Mouse (Mus musculus) embryonic facial prominence, embryonic 12.5 days (tissue): Measurements from ENCODE around the gene Fhad1. TPM values are rescaled to one million over a fixed set of nuclear protein-coding genes. Genes with fewer than 3 reads are reported as not detected.
A peak's percentile ranks its signal among the peaks of the same experiment; 100 is the strongest.

Experiments used
- ATAC-seq: fragments of 200-750 bp; cut with Nextera tagmentation; 2 replicates; pipeline ENCODE4 v1.8.0; 2017; ENCODE audit not compliant: insufficient number of reproducible peaks, insufficient read depth, low FRiP score, low TSS enrichment
- H3K27ac ChIP-seq: fragments of 300-500 bp; sonication (generic); 2 replicates; pipeline ENCODE4 v1.5.1; 2016; ENCODE audit warnings: mild to moderate bottlenecking
- H3K27me3 ChIP-seq: fragments of 300-500 bp; sonication (generic); 2 replicates; pipeline ENCODE4 v1.6.1; 2016; ENCODE audit warnings: mild to moderate bottlenecking, moderate library complexity
- H3K36me3 ChIP-seq: fragments of 300-500 bp; sonication (generic); 2 replicates; pipeline ENCODE4 v1.6.1; 2016; ENCODE audit warnings: mild to moderate bottlenecking
- H3K4me1 ChIP-seq: fragments of 300-500 bp; sonication (generic); 2 replicates; pipeline ENCODE4 v1.6.1; 2016
- H3K4me2 ChIP-seq: fragments of 300-500 bp; sonication (generic); replicated peaks from 2 replicates; pipeline ENCODE4 v1.6.1; 2016; ENCODE audit warnings: mild to moderate bottlenecking, moderate library complexity
- H3K4me3 ChIP-seq: fragments of 300-500 bp; sonication (generic); 2 replicates; pipeline ENCODE4 v1.5.1; 2016; ENCODE audit warnings: mild to moderate bottlenecking
- H3K9ac ChIP-seq: fragments of 300-500 bp; sonication (generic); 2 replicates; pipeline ENCODE4 v1.6.1; 2016; ENCODE audit warnings: mild to moderate bottlenecking, moderate library complexity
- H3K9me3 ChIP-seq: fragments of 300-500 bp; sonication (generic); 2 replicates; pipeline ENCODE4 v1.6.1; 2016; ENCODE audit warnings: mild to moderate bottlenecking, moderate library complexity
- WGBS: fragments of 180-500 bp; shearing (Covaris S2); methylation state at CpG from one replicate; pipeline ENCODE4 v1.1.7; 2016; 5-methylcytosine and 5-hydroxymethylcytosine counted together
- polyA plus RNA-seq: library from polyadenylated mRNA; unstranded; fragments of >200 nt; fragmentation: Nextera tagmentation; extraction: Ambion mirVana; gene quantifications from 2 replicates; pipeline ENCODE4 v1.2.1, GENCODE M21; 2016

Fhad1 gene
- 1.9 and 2.2 TPM in 2 replicates for polyA plus RNA-seq

DNA sequence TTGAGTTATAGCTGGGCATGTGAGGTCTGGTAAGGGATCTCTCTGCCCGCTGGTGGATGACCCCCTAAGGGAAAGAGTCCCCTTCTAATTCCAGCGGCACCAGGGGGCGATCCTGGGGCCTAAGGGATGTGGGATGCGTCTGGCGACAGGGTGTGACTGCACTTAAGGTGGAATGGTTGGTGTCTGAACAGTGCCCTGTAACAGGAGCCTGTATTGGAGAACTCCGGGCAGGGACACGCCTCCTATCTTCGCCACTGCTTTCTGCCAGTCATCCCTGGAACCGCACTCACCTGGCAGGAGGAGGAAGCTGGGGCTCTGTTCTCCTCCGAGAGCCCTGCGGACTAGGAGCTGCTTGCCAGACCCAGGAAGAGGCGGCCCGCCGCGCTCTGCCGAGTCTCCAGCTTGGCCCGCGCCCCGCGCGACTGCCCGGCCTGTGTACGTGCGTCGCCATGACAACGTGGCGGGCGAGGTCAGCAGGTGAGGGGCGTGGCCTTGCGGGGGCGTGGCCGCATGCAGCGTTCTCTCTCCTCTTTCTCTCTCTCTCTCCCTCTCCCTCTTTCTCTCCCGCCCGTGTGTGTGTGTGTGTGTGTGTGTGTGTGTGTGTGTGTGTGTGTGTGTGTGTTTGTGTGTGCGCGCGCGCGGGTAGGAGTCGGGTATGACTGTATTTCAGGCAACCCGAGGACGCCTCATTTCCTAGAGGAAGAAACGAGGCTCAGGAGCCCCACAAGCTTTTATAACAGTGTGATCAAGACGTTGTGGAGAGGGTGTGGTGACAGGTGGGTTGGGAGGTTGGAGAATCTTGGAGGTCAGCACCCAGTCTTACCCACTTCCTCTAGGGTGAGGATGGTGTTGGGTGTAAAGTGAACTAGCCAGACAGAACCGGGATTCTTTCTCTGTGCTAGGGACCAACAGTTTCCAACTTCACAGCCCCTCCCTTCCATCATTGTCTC is at the start of gene Fhad1:
Gene Fhad1 (minus strand): TSS at position 424 of the 950 bp plus-strand sequence.
- H3K27ac ChIP-seq: no peak within 1 kb of the TSS

DNA sequence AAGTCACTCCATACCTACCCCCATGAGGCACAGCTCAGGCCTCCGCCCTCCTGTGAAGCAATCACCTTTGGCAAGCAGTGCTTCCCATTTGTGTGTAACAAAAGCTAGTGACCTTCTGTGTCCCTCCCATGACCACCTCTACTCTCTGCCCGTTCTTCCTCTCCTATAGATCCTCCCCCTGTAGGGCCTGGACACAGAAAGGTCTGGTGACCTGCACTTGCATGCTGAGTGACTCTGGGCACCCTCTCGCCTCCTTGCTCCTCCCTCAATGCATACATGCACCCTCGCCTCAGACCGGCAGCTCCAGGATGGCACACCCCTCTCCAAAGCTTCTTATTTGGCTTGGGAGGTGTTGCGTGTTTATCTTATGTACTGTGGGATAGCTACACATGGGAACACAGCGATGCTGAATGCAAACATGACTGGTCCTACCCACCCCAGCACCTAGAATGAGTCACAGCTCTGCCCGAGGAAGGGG is 48.2 kb upstream of the Fhad1 start:
- no peak overlapping the region for H3K4me2 ChIP-seq
- H3K9ac ChIP-seq: no peak overlapping the region
- no peaks in the 10 kb centered on the region for H3K9me3 ChIP-seq
- no peak overlapping the region for H3K27ac ChIP-seq
- 86% methylated on average over 8 of the region's 8 CpGs for WGBS
- no peak; the same call in 1 of the 2 replicates for ATAC-seq
- H3K4me3 ChIP-seq: no peak overlapping the region
- no peaks in the 10 kb centered on the region for H3K27me3 ChIP-seq
- H3K36me3 ChIP-seq: no peaks in the 10 kb centered on the region
- peaks cover 13% of the 10 kb centered on the region for H3K4me1 ChIP-seq

More for the DNA sequence above, at the start of gene Fhad1:
- peak within 1 kb of the TSS; percentile 41 for H3K9ac ChIP-seq
- H3K4me2 ChIP-seq: peak within 1 kb of the TSS; percentile 74
- H3K27me3 ChIP-seq: peaks cover 14% of the 10 kb centered on the region
- H3K36me3 ChIP-seq: no peaks in the 10 kb centered on the region
- ATAC-seq: peak; percentile 79
- peaks cover 22% of the 10 kb centered on the region for H3K4me1 ChIP-seq
- peak within 1 kb of the TSS; percentile 42 for H3K4me3 ChIP-seq
- H3K9me3 ChIP-seq: no peaks in the 10 kb centered on the region
- WGBS: 1% methylated on average over 44 of the region's 46 CpGs

- peaks cover 20% of the 10 kb centered on the region for H3K4me1 ChIP-seq
- no peak overlapping the region for H3K9ac ChIP-seq
- no peaks in the 10 kb centered on the region for H3K9me3 ChIP-seq
- no peak overlapping the region for H3K27ac ChIP-seq
- H3K36me3 ChIP-seq: no peaks in the 10 kb centered on the region
- no peak overlapping the region for H3K4me3 ChIP-seq
- 72% methylated on average over 23 of the region's 23 CpGs for WGBS
- no peak for ATAC-seq
- H3K4me2 ChIP-seq: no peak overlapping the region
- no peaks in the 10 kb centered on the region for H3K27me3 ChIP-seq
These were observed 46.8 kb upstream of the Fhad1 start for GRCm38 (mm10) chr4:142061485-142062240.

DNA sequence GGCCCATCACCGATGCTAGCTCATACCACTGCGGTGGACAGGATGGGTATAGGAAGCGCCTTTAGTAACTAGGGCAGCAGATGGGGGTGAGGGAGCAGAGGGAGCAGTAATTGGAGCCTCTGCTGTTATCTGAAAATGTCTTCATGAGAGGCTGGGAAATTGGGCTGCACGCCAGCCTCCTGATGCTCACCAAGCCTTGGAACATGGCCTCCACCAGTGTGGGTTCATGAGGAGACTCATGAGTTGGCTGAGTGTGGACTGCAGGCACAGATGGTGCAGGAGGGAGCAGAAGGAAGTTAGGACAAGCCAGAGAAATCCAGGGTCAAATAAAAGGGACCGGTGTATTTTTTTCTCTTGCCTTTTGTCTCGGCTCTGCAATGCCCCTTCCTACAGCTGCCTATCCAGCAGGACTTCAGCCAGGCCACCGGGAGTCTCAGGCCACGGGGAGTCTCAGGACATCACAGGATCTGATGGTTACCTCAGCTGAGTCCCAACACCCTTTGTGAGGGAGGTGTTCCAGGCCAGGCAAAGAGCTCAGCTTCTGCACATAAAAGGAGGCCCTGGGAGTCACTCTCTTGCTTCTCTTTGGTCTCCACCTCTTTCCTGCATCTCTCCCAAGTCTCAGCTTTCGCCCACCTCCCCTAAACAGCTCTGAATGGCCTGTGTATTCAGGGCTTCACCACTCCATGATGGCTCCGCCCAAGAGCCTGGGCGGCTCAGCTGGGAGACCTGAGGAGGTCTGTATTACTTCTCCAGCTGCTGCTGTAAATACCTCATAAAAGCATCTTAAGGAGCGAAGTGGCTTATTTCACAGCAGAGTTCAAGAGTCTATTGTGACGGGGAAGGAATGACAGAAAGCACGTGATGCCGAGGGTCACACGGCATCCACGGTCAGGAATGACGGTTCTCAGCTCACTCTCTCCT is 45.8 kb upstream of the Fhad1 start:
- no peaks in the 10 kb centered on the region for H3K27me3 ChIP-seq
- ATAC-seq: peak; percentile 7; the same call in 1 of the 2 replicates

GRCm38 (mm10) chr4:142059841-142060193 is 44.9 kb upstream of the Fhad1 start:
- Histone ChIP-seq H3K36me3 (no peaks in the 10 kb centered on the region), H3K27ac (no peak overlapping the region), H3K4me1 (peaks cover 20% of the 10 kb centered on the region; the same call in 1 of the 2 replicates), H3K9me3 (no peaks in the 10 kb centered on the region), H3K4me3 (no peak overlapping the region), H3K27me3 (no peaks in the 10 kb centered on the region), H3K9ac (no peak overlapping the region), H3K4me2 (no peak overlapping the region)
- 82% methylated on average over 8 of the region's 8 CpGs for WGBS
- no peak for ATAC-seq

More for the DNA sequence above, 45.8 kb upstream of the Fhad1 start:
- Histone ChIP-seq H3K4me2 (no peak overlapping the region), H3K9ac (no peak overlapping the region), H3K27ac (peak overlapping the region; percentile 69; the same call in 1 of the 2 replicates), H3K36me3 (no peaks in the 10 kb centered on the region), H3K4me1 (peaks cover 20% of the 10 kb centered on the region), H3K4me3 (no peak overlapping the region), H3K9me3 (no peaks in the 10 kb centered on the region)
- WGBS: 65% methylated on average over 18 of the region's 18 CpGs

DNA sequence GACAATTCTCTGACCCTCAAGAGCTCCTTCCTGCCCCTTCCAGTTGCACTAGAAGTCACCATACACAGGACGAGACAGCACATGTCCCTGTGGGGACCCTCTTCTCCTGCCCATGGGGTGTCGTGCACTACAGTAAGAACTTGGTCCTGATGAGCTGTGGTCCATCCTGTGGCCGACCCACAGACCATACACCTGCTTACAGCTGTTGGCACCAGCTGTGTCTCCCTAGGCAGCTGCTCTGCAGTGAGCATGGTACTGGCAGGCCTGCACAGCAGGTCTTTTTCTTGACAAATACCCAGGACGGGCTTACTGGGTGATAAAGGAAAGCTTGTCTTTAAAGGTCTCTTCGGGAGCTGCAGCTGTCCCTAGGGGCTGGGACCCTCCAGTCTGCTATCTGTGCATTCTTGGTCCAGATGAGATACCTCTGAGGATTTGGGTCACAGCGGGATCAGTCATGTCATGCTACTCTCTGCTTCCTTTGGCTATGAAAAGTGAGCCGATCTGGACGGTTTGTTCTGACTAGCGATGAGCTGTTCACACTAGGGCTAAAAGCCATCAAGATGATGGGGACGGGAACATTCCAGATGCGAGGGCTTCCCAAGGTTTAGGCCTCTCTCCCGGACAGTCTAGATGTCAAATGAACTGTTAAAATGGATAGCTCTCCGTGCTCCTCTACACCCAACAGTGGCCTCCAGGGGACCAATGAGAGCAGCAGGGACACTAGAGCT is 44.4 kb upstream of the Fhad1 start:
- 81% methylated on average over 13 of the region's 13 CpGs for WGBS
- Histone ChIP-seq H3K27ac (no peak overlapping the region), H3K4me1 (peaks cover 20% of the 10 kb centered on the region; the same call in 1 of the 2 replicates), H3K36me3 (no peaks in the 10 kb centered on the region), H3K4me2 (no peak overlapping the region), H3K9me3 (no peaks in the 10 kb centered on the region), H3K4me3 (no peak overlapping the region), H3K27me3 (no peaks in the 10 kb centered on the region), H3K9ac (no peak overlapping the region)
- no peak for ATAC-seq

GRCm38 (mm10) chr4:142057529-142058216 is 42.8 kb upstream of the Fhad1 start:
- no peak overlapping the region for H3K9ac ChIP-seq
- no peak overlapping the region for H3K4me2 ChIP-seq
- no peaks in the 10 kb centered on the region for H3K27me3 ChIP-seq
- H3K4me1 ChIP-seq: peaks cover 29% of the 10 kb centered on the region
- no peak for ATAC-seq
- no peaks in the 10 kb centered on the region for H3K9me3 ChIP-seq
- H3K4me3 ChIP-seq: no peak overlapping the region
- 65% methylated on average over 22 of the region's 22 CpGs for WGBS
- no peak overlapping the region for H3K27ac ChIP-seq
- H3K36me3 ChIP-seq: no peaks in the 10 kb centered on the region

DNA sequence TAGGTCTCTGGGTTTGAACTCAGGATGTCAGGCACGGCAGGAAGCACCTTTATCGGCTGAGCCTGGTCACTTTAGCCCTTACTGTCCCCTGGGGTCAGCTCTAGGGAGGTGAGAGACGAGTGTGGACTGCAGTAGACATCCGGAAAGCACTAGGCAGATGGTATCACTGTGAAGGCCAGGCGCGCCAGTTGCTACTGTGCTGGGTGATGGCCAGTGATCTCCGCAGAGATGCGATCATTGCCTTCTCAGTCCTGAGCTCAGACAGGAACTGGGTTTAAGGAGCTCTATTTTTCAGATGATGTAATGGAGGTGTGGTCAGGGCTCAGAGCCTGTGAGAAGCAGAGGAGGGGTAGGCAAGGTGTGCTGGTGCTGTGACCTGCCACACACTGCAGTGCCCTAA is 40.7 kb upstream of the Fhad1 start:
- H3K27me3 ChIP-seq: no peaks in the 10 kb centered on the region
- no peak overlapping the region for H3K4me3 ChIP-seq
- no peak overlapping the region for H3K9ac ChIP-seq
- 76% methylated on average over 8 of the region's 8 CpGs for WGBS
- H3K27ac ChIP-seq: no peak overlapping the region
- no peaks in the 10 kb centered on the region for H3K36me3 ChIP-seq
- no peak overlapping the region for H3K4me2 ChIP-seq
- peaks cover 27% of the 10 kb centered on the region for H3K4me1 ChIP-seq
- no peaks in the 10 kb centered on the region for H3K9me3 ChIP-seq
- ATAC-seq: no peak

DNA sequence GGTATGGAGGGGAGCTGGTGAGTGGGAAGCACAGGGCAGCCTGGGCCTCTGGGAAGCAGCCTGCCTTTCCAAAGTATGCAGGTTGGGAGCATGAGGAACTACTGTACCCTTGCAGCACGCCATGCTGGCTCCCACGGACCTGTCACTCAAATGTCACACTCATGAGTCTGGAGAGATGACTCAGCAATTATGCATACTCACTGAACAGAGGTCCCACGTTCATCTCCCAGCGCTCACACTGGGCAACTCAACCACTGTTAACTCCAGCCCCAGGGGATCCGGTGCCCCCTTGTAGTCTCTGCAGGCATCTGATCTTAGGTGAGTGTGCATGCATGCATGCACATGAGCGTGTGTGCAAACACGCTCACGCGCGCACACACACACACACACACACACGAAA is 39.7 kb upstream of the Fhad1 start:
- ATAC-seq: no peak
- 86% methylated on average over 11 of the region's 11 CpGs for WGBS
- H3K9me3 ChIP-seq: no peaks in the 10 kb centered on the region
- no peaks in the 10 kb centered on the region for H3K27me3 ChIP-seq
- H3K4me1 ChIP-seq: peaks cover 24% of the 10 kb centered on the region
- no peak overlapping the region for H3K4me2 ChIP-seq
- H3K36me3 ChIP-seq: no peaks in the 10 kb centered on the region
- no peak overlapping the region for H3K27ac ChIP-seq
- H3K4me3 ChIP-seq: no peak overlapping the region
- no peak overlapping the region for H3K9ac ChIP-seq
